Mouse (Mus musculus): ENCODE data around the gene Usp47.
A peak's percentile ranks its signal among the peaks of the same experiment; 100 is the strongest.

Usp47 gene

DNA sequence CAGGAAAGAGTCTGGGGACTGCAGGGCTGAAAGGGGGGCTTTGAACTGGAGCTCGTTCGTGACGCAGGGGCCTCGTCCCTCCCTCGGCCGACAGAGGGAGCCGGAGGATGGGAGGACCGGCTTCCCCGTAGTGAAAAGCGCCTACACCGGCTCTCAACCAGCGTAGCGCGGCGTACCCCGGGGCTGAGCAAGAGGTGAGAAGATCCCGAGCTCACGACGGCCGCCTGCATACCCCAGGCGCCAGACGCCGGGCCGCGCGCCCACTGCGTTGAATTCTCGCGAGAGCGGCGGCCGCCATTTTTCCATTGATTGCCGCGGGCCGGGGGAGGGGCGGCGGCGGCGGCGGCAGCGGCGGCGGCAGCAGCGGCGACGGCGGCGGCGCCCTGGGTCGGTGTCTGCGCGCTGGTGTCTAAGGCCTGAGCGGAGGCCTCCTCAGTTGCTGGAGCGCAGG lies at the start of gene Usp47:
TSS of gene Usp47 (plus strand) at position 355 of the 451 bp plus-strand sequence.
- no peak for DNase-seq (ENCODE audit: low read depth)

DNA sequence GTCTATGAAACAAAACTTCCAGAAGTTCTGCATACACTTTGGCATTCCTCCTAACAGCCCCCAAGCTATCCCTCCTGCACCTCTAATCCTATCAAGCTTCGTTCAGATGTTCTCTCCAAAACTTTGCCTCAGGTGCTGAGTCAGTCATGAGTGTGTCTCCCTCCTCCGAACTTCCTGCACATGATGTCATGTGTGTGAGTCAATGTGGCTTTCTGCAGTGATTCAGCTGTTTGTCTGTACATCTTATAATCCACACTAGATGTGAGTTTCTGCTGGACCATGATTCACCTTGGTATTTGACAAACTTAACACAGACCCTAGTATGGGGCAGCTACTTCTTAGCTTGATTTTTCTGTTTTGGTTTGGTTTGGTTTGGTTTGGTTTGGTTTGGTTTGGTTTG lies 46.9 kb upstream of the Usp47 start:
- DNase-seq (ENCODE audit: low read depth), result peak; percentile 49

DNA sequence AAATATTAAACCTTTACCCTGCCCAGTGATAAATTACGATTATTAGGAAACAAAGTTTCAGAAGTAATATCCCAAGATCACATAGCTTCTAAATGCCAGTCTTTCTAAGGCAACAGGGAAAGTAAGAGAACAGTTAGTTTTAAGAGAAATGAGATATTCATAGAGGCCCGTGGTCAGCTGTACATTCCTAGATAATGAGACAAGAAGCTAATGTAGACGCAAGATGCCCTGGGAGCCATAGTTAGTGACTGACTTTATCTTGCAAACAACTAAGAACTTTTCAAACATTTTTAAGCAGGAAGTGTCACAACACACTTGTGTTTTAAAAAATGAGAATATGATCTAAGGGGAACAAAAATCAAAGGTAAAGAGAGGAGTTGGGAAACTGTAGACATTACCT lies 45.4 kb upstream of the Usp47 start:
- no peak for DNase-seq (ENCODE audit: low read depth)

DNA sequence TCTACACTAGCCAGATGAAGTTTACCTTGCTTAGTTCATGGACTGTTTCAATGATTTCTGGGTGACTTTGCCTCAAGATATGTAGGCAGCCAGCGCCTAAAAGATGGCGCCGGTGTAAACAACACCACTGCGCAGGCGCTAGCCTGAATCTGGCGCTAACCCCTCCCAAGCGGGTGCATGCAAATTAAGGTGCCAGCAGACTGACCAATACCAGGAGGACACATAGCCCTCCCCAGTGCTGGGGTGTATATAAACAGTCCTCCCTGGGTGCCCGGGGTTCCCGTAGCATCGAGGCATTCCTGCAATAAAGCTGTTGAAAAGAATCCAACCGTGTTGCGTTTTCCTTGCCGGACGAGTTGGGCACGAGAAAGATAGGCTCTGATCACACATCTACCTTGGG lies 41.0 kb upstream of the Usp47 start:
- no peak for DNase-seq (ENCODE audit: low read depth)

DNA sequence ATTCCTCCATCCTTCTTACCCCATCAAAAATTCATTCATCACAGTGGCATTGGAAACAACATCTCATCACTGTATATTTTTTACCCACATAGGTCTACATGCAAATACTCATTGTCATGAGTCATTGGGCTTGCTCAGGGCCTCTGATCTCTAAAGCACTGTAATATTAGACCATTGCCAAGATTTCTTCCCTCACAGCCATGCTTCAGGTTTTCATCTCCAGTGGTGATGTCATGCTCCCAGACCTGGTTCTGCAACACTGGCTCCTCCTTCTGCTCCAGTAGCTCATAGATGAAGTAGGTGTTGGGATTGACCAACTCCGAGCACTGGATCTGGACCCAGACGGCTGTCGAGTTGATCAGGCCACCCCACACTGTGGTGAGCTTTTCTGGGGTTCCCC lies 38.8 kb upstream of the Usp47 start:
- DNase-seq (ENCODE audit: low read depth), result no peak

DNA sequence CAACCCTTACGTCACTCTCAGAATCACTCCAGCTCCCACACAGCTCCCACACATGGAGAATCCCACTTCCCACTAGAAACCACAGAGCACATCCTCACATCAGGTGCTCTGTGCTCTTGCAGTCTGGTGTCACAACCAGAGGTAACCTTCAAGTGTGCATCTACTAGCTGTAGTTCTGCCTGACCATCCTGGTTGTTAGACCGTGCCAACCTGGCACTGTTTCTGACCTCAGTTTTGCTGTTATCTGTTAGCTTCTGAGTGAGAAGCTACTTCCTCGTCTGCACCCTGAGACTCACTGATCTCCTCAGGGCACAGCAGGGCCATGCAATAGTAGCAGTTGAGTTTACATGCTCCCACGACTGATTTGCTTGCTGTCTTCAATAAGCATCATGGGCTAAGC lies 38.0 kb upstream of the Usp47 start:
- DNase-seq (ENCODE audit: low read depth), result no peak

DNA sequence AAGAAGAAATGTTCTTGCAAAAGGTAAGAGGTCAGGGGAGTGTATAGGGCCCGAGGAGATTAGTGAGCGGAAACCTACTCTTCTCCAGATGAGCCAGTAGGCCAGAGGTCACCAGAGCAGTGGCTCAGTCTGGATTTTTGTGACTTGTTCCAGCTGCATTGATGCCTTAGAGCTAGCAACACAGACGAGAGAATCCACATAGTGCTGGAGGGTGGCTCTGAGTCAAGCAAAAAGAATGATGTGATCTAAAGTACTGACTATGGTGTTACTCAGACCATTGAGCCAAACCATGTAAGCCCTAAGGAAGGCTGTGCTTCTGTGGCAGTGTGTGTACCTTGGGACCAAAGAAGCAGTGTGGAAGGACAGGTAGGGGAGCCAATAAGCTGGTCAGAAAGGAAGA lies 36.4 kb upstream of the Usp47 start:
- DNase-seq (ENCODE audit: low read depth), result no peak

DNA sequence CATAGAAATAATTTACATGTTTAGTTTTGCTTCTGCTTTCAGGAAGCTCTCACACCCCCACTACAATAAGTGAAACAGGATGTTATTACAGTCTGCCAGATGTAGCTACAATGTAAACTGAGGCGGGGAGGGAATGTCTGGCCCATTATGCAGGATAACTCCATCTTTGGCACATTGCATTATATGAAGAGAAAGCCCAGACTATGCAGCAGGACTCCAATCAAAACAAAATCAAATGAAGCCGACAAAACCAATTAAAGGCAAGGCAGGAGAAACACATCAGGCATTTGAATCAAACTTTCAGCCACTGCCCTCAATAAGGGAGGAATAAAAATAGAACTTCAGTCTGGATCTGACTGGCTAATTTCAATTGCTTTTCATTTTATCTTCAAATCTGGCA lies 25.9 kb upstream of the Usp47 start:
- DNase-seq (ENCODE audit: low read depth), result no peak

DNA sequence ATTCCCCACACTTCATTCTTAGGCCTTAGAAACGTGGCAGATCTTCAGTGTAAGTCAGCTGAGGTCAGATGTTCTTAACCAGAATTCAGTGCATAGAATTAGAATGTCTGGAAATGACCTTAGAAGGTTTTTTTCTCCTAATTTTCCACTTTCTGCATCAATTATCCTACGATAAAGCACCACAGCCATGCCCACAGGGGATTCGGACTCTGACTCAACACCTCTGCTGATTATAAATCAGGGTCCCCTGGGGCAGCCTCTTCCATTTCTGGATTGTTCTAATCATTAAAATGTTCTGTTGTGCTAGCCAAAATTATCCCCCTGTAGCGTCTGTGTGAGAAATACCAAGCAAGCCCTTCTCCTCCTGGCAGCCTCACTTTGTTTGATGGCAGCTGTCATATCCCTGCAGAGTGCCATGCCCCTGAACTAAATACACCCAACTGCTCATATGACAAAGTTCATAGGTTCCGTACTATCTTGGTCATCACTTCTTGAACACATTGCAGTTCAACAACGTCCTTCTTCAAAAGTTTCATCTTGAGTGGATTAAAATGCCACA lies 24.8 kb upstream of the Usp47 start:
- no peak for DNase-seq (ENCODE audit: low read depth)

DNA sequence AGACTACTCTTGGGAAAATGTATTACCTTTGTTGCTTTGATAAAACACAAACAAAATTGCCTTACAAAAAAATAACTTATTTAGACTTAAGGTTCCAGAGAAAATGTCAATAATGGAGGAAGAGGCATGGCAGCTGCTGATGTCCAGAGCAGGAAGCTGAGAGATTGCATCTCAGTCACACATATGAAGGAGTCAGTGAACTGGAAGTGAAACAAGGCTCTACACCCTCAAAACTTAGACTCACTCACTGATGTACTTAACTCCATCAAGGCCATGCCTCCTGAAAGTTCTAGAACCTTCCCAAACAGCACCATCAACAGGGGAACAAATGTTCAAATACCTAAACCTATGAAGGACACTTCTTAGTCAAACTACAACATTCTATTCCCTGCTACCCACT lies 23.9 kb upstream of the Usp47 start:
- no peak for DNase-seq (ENCODE audit: low read depth)

DNA sequence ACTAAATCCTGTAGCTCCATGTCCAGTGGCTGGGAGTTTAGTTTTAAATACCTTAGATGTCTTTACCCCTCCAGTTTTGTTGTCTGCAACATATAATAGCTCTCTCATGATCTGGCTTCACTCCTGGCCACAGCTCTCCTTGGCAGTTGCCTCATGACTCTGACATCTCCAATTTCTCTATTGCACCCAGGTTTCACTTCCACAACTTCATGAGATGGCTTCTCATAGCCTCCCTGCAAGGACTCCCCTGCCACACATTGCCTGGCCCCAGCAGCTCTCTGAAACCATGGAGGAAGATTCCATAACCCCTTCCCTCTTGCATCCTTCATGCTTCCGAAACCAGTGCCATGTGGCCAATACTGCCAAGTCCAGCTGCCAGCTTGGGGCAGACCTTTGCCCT lies 23.1 kb upstream of the Usp47 start:
- no peak for DNase-seq (ENCODE audit: low read depth)

DNA sequence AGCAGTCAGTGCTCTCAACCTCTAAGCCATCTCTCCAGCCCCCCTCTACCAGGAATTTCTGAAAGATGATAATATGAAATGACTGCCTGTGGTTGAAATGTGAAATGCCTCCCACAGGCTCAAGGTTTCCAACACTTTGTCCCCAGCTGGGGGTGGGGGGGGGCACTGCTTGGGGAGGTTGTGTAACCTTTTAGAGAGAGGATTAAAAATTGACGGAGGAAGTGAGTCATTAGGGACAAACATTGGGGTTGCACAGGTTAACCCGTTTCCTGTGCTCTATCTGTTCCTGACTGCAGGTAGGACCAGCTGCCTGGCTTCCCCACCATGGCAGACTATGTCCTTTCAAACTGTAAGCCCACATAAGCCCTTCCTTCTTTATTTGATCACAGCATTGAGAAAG lies 12.8 kb upstream of the Usp47 start:
- no peak for DNase-seq (ENCODE audit: low read depth)

DNA sequence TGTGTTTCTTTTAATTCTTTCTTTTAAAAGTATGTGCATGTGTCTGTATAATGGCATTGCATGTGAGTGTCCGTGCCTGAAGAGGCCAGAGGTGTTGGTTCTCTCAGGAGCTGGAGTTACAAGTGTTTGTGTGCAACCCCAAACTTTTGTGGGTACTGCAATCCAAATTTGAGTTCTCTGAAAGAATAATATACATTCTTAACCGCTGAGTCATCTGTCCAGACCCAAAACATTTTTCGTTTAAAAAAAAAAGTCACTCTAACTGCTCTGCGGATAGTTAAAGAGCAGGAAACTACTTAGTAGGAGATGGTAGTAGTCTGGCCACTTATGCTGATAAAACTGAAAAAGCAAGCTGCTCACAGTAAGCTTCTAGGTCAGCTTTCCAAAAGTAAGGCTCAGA lies 12.3 kb upstream of the Usp47 start:
- DNase-seq (ENCODE audit: low read depth), result no peak

DNA sequence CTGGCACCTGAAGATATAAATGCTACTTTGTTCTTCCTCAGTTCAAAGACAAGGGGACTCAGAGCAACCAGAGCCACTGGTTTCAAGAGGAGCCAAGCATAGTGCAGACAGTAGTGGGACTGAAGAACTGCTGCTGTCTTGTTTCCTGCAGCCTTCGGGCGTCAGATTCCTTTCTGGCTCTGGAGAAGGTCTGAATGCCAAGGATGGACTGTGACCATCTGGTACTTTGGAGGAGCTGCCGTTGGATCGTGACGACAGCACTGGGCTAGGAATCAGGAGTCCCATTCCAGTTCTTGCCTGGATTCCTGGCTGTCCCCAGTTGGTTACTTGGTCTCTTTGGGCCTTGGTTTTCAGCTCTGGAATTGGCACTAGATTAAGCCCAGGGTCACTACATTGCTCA lies 11.2 kb upstream of the Usp47 start:
- DNase-seq (ENCODE audit: low read depth), result no peak

DNA sequence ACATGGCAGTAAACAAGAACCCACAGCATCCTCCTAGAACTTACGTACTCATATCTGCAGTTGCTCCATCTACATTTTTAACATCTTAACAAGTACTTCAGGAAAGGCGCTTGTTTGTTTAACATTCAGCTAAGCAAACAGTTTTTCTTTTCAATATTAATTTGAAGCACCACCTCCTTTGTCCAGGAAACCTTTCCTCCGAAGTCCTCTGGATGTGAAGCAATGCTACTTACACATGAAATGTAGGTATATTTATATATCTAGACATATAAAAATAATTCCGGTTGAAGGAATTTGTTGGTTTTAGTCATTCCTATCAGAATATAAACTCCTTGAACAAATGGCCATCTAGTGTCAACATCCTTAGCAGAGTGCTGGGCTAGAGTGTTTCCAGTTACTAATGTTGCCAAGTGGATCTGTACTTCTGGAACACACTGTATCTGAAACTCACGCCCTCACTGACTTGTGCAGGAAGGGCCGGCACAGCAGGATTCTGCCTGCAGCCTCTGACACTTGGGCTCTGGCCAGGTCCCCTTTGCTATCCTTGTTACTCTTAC lies 10.6 kb upstream of the Usp47 start:
- no peak for DNase-seq (ENCODE audit: low read depth)

DNA sequence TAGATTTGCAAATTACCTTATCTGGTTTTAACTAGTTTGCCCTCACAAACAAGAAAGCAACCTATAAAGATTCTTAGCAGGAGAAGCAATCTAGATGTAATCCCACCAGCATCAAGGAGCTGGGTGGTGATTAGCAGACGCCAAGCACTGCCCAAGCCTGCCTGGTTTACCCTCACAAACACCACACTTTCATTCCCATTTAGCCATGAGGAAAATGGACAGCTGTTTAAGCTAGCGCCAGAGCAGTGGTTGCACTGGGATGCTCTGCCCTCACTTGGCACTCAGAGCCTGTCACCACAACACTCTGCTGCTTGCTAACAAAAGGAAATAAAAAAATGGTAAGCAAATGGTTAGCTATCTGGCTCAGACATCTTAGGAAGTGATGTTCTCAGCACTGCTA lies 9.2 kb upstream of the Usp47 start:
- no peak for DNase-seq (ENCODE audit: low read depth)

DNA sequence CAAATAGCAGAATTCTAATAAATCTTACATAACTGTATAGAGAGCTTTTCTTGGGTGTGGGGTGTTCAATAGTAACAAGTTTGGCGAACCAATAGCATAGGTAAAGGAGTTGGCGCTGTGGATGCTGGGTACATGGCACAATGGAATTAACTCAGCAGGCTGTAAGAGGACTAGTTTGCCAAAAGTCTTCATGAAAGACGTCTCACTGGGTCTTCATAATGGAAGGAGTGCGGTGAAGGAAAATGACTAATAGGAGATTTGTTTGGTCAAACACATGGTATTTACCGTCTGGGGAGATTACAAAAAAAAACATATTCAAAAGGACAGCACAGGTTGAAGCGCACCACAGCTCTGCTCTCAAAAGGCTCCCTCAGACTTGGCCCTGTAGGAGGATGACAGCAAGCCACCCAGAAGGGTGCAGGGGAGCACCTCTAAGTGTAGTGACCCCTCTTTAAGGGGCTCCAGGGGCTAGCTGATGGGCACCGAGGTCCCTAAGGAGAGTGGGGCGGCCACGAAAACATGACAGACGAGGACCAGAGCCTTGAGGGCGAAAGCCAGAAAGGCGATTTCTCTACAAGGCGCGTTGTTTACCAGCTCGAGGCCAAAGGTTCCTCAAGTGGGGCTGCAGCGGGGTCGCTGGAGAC lies 676 bp upstream of the Usp47 start:
- no peak for DNase-seq (ENCODE audit: low read depth)

DNA sequence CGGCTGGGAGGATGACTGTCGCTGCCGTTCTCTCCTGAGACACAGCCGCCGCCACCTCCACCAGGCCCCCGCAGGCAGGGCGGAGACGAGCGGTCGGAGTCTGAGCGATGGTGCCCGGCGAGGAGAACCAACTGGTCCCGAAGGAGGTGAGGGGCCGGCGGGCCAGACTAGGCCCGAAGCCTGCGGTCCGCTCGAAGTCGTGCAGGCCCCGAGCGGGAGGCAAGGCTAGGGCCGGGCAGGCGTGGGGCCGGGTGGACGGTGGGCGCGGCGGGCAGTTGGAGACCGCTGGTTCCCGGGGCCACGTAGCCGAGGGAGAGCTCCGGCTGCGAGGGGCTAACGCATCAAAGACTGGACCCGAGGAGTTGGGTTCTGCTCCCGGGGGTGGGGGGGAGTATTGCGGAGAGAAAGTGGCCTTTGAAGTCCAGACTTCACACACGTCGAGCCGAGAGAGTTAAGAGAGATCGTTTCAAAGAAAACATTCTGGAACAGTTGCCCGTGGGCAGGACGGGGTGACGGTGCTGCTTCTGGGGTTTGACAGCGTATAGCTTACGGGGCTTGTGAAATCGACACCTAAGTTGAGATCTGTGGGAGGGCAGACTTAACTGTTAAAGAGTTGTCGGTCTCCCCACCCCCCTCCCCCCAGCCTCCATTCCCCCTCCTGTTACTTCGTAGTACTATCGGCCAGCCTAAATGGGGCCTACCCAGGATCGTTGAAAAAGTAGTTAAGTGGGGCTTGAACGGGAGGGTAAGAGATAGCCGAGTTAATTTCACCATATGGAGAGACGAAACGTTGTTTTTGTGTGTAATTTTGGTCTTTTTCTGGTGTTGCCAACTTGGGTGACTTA lies 519 bp downstream of the Usp47 start:
- DNase-seq (ENCODE audit: low read depth), result no peak

DNA sequence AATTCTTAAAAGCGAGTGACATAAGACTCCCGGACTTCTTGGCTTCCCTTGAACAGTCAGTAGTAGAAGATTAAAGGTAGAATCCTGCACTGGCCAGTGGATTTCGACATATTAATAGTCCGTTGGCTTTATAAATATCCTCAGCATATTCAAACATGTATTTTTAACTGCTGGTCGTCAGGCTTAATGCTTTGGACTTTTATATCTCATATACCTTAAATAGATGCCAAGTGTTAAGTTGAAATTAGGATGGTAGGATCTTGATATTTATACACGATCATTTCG lies 1.1 kb downstream of the Usp47 start:
- no peak for DNase-seq (ENCODE audit: low read depth)

DNA sequence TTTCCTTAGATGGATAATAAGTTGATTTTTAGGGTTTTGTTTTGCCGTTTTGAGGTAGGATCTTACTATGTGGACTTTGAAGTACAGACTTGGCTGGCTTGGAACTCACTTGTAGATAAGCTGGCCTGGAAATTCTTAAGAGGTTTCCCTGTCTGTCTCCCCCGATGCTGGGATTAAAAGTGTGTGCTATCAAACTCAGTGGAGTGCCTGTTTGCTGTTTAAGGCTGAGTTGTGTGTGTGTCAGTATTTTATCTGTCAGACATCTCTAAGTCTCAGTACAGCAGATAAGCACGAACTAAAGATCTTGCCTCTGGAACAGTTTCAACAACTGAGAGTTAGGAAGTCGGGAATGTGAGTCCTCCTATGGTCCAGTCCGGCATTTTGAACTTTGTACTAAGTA lies 1.6 kb downstream of the Usp47 start:
- DNase-seq (ENCODE audit: low read depth), result no peak

DNA sequence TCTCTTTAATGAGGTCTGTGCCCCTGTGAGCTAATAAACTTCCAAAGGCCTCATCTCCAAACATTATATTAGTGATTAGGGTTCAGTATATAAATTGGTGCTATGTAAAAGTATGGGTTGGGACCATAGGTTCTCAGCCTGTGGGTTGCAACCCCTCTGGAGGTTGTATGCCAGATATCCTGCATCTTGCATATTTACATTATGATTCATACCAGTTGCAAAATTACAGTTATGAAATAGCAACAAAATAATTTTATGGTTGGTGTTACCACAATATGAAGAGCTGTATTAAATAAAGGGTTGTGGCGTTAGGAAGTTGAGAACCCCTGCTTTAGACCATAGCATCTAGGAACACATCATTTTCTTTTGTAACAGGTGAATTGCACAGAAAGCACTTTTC lies 7.3 kb downstream of the Usp47 start:
- no peak for DNase-seq (ENCODE audit: low read depth)

DNA sequence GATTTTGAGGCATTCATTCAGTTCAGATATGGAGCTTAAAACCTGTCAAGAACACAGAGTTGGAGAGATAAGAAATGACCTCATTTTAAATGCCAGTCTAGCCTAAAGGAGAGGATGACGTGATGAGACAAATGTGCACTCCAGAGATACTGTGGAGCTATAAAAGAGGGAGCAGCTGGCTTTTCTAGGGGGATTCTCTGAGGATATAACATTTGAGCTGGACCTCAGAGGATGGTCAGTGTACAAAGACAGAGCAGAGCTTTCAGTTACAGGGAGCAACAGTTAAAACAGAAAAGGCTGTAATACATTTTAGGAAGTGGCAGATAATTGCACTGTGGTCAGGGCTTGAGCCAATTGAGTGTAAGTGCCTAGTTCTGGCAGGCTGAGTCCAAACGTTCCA lies 12.5 kb downstream of the Usp47 start:
- no peak for DNase-seq (ENCODE audit: low read depth)

DNA sequence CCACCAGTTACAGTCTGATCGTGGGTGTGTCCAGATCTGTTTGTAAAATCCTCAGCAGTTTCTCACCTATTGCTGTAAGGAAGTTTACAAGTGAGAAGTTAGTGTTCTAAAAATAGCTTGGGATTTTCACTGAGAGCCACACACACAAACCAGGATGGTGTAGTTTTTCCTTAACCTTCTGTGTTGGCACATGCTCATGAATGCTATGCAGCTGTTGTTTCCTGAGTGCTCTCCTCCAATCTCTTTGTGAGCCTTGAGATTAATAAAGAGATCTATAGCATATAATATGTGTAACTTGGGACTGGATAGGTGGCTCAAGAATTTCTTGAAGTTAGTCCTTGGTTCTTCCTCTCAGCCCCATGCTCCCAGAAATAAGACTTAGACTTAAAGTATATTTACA lies 13.3 kb downstream of the Usp47 start:
- no peak for DNase-seq (ENCODE audit: low read depth)
